Mouse (Mus musculus) brown adipose tissue, adult 24 weeks (tissue): ENCODE data around the gene Fpgs. TPM values are rescaled to one million over a fixed set of nuclear protein-coding genes. Genes with fewer than 3 reads are reported as not detected.

Source experiments
- H3K27ac ChIP-seq: fragments of 200-500 bp; replicated peaks from 2 replicates; pipeline ENCODE4 v1.5.1; 2012; ENCODE audit warnings: low read depth, mild to moderate bottlenecking, low read length
- H3K4me1 ChIP-seq: fragments of 200-500 bp; 2 replicates; pipeline ENCODE4 v1.6.1; 2012; ENCODE audit warnings: low read length, mixed read lengths; ENCODE audit not compliant: control insufficient read depth, insufficient read depth, insufficient read length
- H3K4me3 ChIP-seq: fragments of 200-500 bp; 2 replicates; pipeline ENCODE4 v1.5.1; 2012; ENCODE audit warnings: low read depth, mild to moderate bottlenecking, low read length, moderate library complexity; ENCODE audit not compliant: insufficient read depth
- polyA plus RNA-seq: library from polyadenylated mRNA; stranded (reverse); fragments of >200 nt; gene quantifications from 2 replicates; pipeline ENCODE4 v1.2.4, GENCODE M21; 2012; ENCODE audit not compliant: missing spikeins, insufficient read depth, insufficient read length

Gene Fpgs
- polyA plus RNA-seq, result 2.8 and 2.9 TPM in 2 replicates

- Histone ChIP-seq H3K27ac (no peak within 1 kb of the TSS), H3K4me1 (peaks cover 3% of the 10 kb centered on the region; the same call in 1 of the 2 replicates), H3K4me3 (no peak within 1 kb of the TSS)
Observed at GRCm38 (mm10) chr2:32704021-32704421, at the start of gene Fpgs. Fpgs (minus strand) TSS chr2:32704145.

GRCm38 (mm10) chr2:32752181-32752580 is 48.2 kb upstream of the Fpgs start:
- Histone ChIP-seq H3K4me1 (no peaks in the 10 kb centered on the region), H3K4me3 (no peak overlapping the region), H3K27ac (no peak overlapping the region)

GRCm38 (mm10) chr2:32751665-32752033 is 47.7 kb upstream of the Fpgs start:
- Histone ChIP-seq H3K4me3 (no peak overlapping the region), H3K27ac (no peak overlapping the region), H3K4me1 (no peaks in the 10 kb centered on the region)

- Histone ChIP-seq H3K27ac (no peak overlapping the region), H3K4me1 (no peaks in the 10 kb centered on the region), H3K4me3 (peak overlapping the region; percentile 37)
Observed at GRCm38 (mm10) chr2:32750887-32751664, 47.1 kb upstream of the Fpgs start.

- H3K4me1 ChIP-seq, result no peaks in the 10 kb centered on the region
- no peak overlapping the region for H3K27ac ChIP-seq
- no peak overlapping the region for H3K4me3 ChIP-seq
Observed at GRCm38 (mm10) chr2:32750199-32750598, 46.3 kb upstream of the Fpgs start.

- Histone ChIP-seq H3K4me1 (no peaks in the 10 kb centered on the region), H3K4me3 (no peak overlapping the region), H3K27ac (no peak overlapping the region)
Observed at GRCm38 (mm10) chr2:32749082-32749481, 45.1 kb upstream of the Fpgs start.

- Histone ChIP-seq H3K4me3 (no peak overlapping the region), H3K27ac (no peak overlapping the region), H3K4me1 (peaks cover 13% of the 10 kb centered on the region)
Observed at GRCm38 (mm10) chr2:32744272-32744982, 40.5 kb upstream of the Fpgs start.

GRCm38 (mm10) chr2:32742173-32742531 is 38.2 kb upstream of the Fpgs start:
- peaks cover 21% of the 10 kb centered on the region for H3K4me1 ChIP-seq
- H3K4me3 ChIP-seq, result no peak overlapping the region
- H3K27ac ChIP-seq, result no peak overlapping the region

- Histone ChIP-seq H3K27ac (peak overlapping the region; percentile 32; the same call in 1 of the 2 replicates), H3K4me3 (peak overlapping the region; percentile 32), H3K4me1 (peaks cover 22% of the 10 kb centered on the region)
Observed at GRCm38 (mm10) chr2:32741273-32742172, 37.6 kb upstream of the Fpgs start.

- peaks cover 22% of the 10 kb centered on the region for H3K4me1 ChIP-seq
- H3K27ac ChIP-seq, result peak within 1 kb of the TSS; percentile 32; the same call in 1 of the 2 replicates
- H3K4me3 ChIP-seq, result peak within 1 kb of the TSS; percentile 32
Observed at GRCm38 (mm10) chr2:32740916-32741272, 36.9 kb upstream of the Fpgs start, which contains the start of gene 6330409D20Rik. 6330409D20Rik (minus strand) TSS chr2:32741016.

GRCm38 (mm10) chr2:32739311-32739710 is 35.4 kb upstream of the Fpgs start:
- peaks cover 26% of the 10 kb centered on the region for H3K4me1 ChIP-seq
- H3K4me3 ChIP-seq, result no peak overlapping the region
- H3K27ac ChIP-seq, result no peak overlapping the region; the same call in 1 of the 2 replicates

- H3K4me1 ChIP-seq, result peaks cover 26% of the 10 kb centered on the region
- peak overlapping the region; percentile 3; the same call in 1 of the 2 replicates for H3K4me3 ChIP-seq
- H3K27ac ChIP-seq, result peak overlapping the region; percentile 77; the same call in 1 of the 2 replicates
Observed at GRCm38 (mm10) chr2:32737008-32737407, 33.1 kb upstream of the Fpgs start.

- peaks cover 22% of the 10 kb centered on the region for H3K4me1 ChIP-seq
- H3K27ac ChIP-seq, result peak overlapping the region; percentile 77
- H3K4me3 ChIP-seq, result peak overlapping the region; percentile 14
Observed at GRCm38 (mm10) chr2:32736306-32736829, 32.4 kb upstream of the Fpgs start.

- Histone ChIP-seq H3K4me3 (peak overlapping the region; percentile 23), H3K4me1 (peaks cover 22% of the 10 kb centered on the region)
Observed at GRCm38 (mm10) chr2:32734933-32735332, 31.0 kb upstream of the Fpgs start.

More at GRCm38 (mm10) chr2:32734933-32735332, 31.0 kb upstream of the Fpgs start:
- H3K27ac ChIP-seq, result peak overlapping the region; percentile 99
